ENCODE assay signal across 8 mouse cellular contexts in genomic region chr19:6046294-6047153, GRCm38 (mm10). TPM values are rescaled to one million over a fixed set of nuclear protein-coding genes. Genes with fewer than 3 reads are reported as not detected.
A peak's percentile ranks its signal among the peaks of the same experiment; 100 is the strongest.
DNase-seq lines count a peak whose midpoint lies in the region; ATAC-seq and TF ChIP-seq lines count a peak whose summit lies in the region.

Gene Syvn1 (plus strand): TSS chr19:6046576.

- peaks cover 47% of the 10 kb centered on the region for H3K36me3 ChIP-seq in forebrain, embryonic 10.5 days (replicated peaks)
- peaks cover 36% of the 10 kb centered on the region for H3K36me3 ChIP-seq in heart, embryonic 15.5 days
- peaks cover 34% of the 10 kb centered on the region for H3K36me3 ChIP-seq in liver, embryonic 14.5 days (replicated peaks; ENCODE audit: control insufficient read depth, insufficient read depth, low read depth)
- peaks cover 22% of the 10 kb centered on the region for H3K36me3 ChIP-seq in neural tube, embryonic 11.5 days (ENCODE audit: control insufficient read depth, insufficient read depth, low read length)
- peaks cover 27% of the 10 kb centered on the region for H3K36me3 ChIP-seq in stomach, postnatal 0 days (ENCODE audit: control insufficient read depth, insufficient read depth, low read length)

- peak within 1 kb of the TSS; percentile 84 for H3K9ac ChIP-seq in heart, embryonic 15.5 days
- H3K9ac ChIP-seq in liver, embryonic 14.5 days (replicated peaks) = peak within 1 kb of the TSS; percentile 97
- peak within 1 kb of the TSS; percentile 93 for H3K9ac ChIP-seq in neural tube, embryonic 11.5 days (ENCODE audit: low read length)
- H3K9ac ChIP-seq in stomach, postnatal 0 days (ENCODE audit: low read length) = peak within 1 kb of the TSS; percentile 82

- no peak for TF ChIP-seq CTCF in liver, embryonic 14.5 days (IDR thresholded peaks at IDR 0.05; ENCODE audit: low read depth)
- peak; percentile 22 for TF ChIP-seq CTCF in stomach, postnatal 0 days (IDR thresholded peaks at IDR 0.05; ENCODE audit: low read depth)

- under 1% methylated on average over 65 of the region's 65 CpGs for WGBS in forebrain, embryonic 10.5 days
- WGBS in heart, embryonic 15.5 days = under 1% methylated on average over 65 of the region's 65 CpGs
- under 1% methylated on average over 65 of the region's 65 CpGs for WGBS in liver, embryonic 14.5 days (ENCODE audit: insufficient replicate concordance)
- under 1% methylated on average over 65 of the region's 65 CpGs for WGBS in neural tube, embryonic 11.5 days
- under 1% methylated on average over 65 of the region's 65 CpGs for WGBS in stomach, postnatal 0 days

- H3K4me3 ChIP-seq in forebrain, embryonic 10.5 days = peak within 1 kb of the TSS; percentile 97
- H3K4me3 ChIP-seq in heart, embryonic 15.5 days = peak within 1 kb of the TSS; percentile 93
- peak within 1 kb of the TSS; percentile 90 to 91 for H3K4me3 ChIP-seq in liver, embryonic 14.5 days (ENCODE audit: insufficient read depth in 1 of 2, low read depth in 2 of 2, low read length in 2 of 2)
- H3K4me3 ChIP-seq in neural tube, embryonic 11.5 days (ENCODE audit: low read depth, low read length) = peak within 1 kb of the TSS; percentile 93
- peak within 1 kb of the TSS; percentile 82 for H3K4me3 ChIP-seq in stomach, postnatal 0 days (ENCODE audit: low read depth, low read length)

- H3K9me3 ChIP-seq in forebrain, embryonic 10.5 days = no peaks in the 10 kb centered on the region
- no peaks in the 10 kb centered on the region for H3K9me3 ChIP-seq in heart, embryonic 15.5 days (replicated peaks)
- H3K9me3 ChIP-seq in liver, embryonic 14.5 days (ENCODE audit: control insufficient read depth, low read length) = no peaks in the 10 kb centered on the region
- H3K9me3 ChIP-seq in neural tube, embryonic 11.5 days (ENCODE audit: control insufficient read depth, low read length) = no peaks in the 10 kb centered on the region
- H3K9me3 ChIP-seq in stomach, postnatal 0 days (ENCODE audit: control insufficient read depth, low read length) = no peaks in the 10 kb centered on the region

- peak within 1 kb of the TSS; percentile 99 for H3K27ac ChIP-seq in forebrain, embryonic 10.5 days
- H3K27ac ChIP-seq in heart, embryonic 15.5 days = peak within 1 kb of the TSS; percentile 98
- H3K27ac ChIP-seq in liver, embryonic 14.5 days = peak within 1 kb of the TSS; percentile 96
- H3K27ac ChIP-seq in neural tube, embryonic 11.5 days (ENCODE audit: low read depth, low read length) = peak within 1 kb of the TSS; percentile 98
- H3K27ac ChIP-seq in stomach, postnatal 0 days (replicated peaks) = peak within 1 kb of the TSS; percentile 98

- ATAC-seq in CD4-positive, CD25-positive, alpha-beta regulatory T cell, adult 4 months = peak; percentile 91
- ATAC-seq in heart, embryonic 15.5 days (replicated peaks; ENCODE audit: insufficient number of reproducible peaks, insufficient read depth, low FRiP score, low read depth) = peak; percentile 92
- peak; percentile 92 for ATAC-seq in liver, embryonic 14.5 days (ENCODE audit: insufficient read depth)
- peak; percentile 88 for ATAC-seq in neural tube, embryonic 11.5 days (ENCODE audit: insufficient read depth, low FRiP score, low TSS enrichment)
- peak; percentile 91 for ATAC-seq in stomach, postnatal 0 days (ENCODE audit: low FRiP score, low TSS enrichment)

- H3K27me3 ChIP-seq in forebrain, embryonic 10.5 days (ENCODE audit: poor library complexity, severe bottlenecking) = no peaks in the 10 kb centered on the region
- no peaks in the 10 kb centered on the region for H3K27me3 ChIP-seq in heart, embryonic 15.5 days
- no peaks in the 10 kb centered on the region for H3K27me3 ChIP-seq in liver, embryonic 14.5 days (ENCODE audit: control insufficient read depth, insufficient read depth, low read length)
- no peaks in the 10 kb centered on the region for H3K27me3 ChIP-seq in neural tube, embryonic 11.5 days (ENCODE audit: control insufficient read depth, insufficient read depth, low read length)
- no peaks in the 10 kb centered on the region for H3K27me3 ChIP-seq in stomach, postnatal 0 days (ENCODE audit: control insufficient read depth, insufficient read depth, low read length)

- peak; percentile 87 for DNase-seq in c-Kit-positive CD71-negative TER-119-negative erythroid progenitor cells, embryonic 14.5 days (ENCODE audit: low read depth)
- DNase-seq in forebrain, embryonic 10.5 days (ENCODE audit: extremely low spot score, low spot score) = peak; percentile 91
- peak; percentile 90 to 95 for DNase-seq in kidney, postnatal 25 days
- peak; percentile 93 to 96 (median 95) for DNase-seq in liver, embryonic 14.5 days (ENCODE audit: low read depth in 3 of 3, low spot score in 3 of 3)
- peak; percentile 92 for DNase-seq in neural tube, embryonic 11.5 days (ENCODE audit: low spot score)
- DNase-seq in stomach, postnatal 0 days (ENCODE audit: low spot score) = peak; percentile 92

- H3K4me1 ChIP-seq in forebrain, embryonic 10.5 days = peaks cover 35% of the 10 kb centered on the region
- peaks cover 18% of the 10 kb centered on the region for H3K4me1 ChIP-seq in heart, embryonic 15.5 days (replicated peaks)
- peaks cover 15 to 21% of the 10 kb centered on the region in 2 experiments for H3K4me1 ChIP-seq in liver, embryonic 14.5 days (replicated peaks; ENCODE audit: control insufficient read depth in 2 of 2, insufficient read depth in 2 of 2, low read length in 1 of 2)
- H3K4me1 ChIP-seq in neural tube, embryonic 11.5 days (ENCODE audit: control insufficient read depth, insufficient read depth, low read length) = peaks cover 10% of the 10 kb centered on the region
- 0 out of 2 replicates have a peak, but pooled peaks cover 2% of the 10 kb centered on the region for H3K4me1 ChIP-seq in stomach, postnatal 0 days (replicated peaks; ENCODE audit: control insufficient read depth, insufficient read depth)

- peak; percentile 33; the same call in 1 of the 2 replicates for TF ChIP-seq EP300 in liver, embryonic 14.5 days (IDR thresholded peaks at IDR 0.05; ENCODE audit: low read depth)
- peak; percentile 59 for TF ChIP-seq EP300 in stomach, postnatal 0 days (optimal IDR thresholded peaks at IDR 0.05)

- H3K4me2 ChIP-seq in heart, embryonic 15.5 days = peak within 1 kb of the TSS; percentile 92
- H3K4me2 ChIP-seq in liver, embryonic 14.5 days (ENCODE audit: low read depth) = peak within 1 kb of the TSS; percentile 99
- peak within 1 kb of the TSS; percentile 92 for H3K4me2 ChIP-seq in neural tube, embryonic 11.5 days (ENCODE audit: low read depth)
- H3K4me2 ChIP-seq in stomach, postnatal 0 days (replicated peaks; ENCODE audit: low read depth) = peak within 1 kb of the TSS; percentile 87

RNA-seq across cellular contexts. Expression of gene Syvn1, which starts in this region (rescaled TPM):
- 10 to 100 TPM; 13.4 to 17.1 TPM for polyA plus RNA-seq in CD4-positive, CD25-positive, alpha-beta regulatory T cell, adult 4 months (2017; shearing (Covaris generic))
- polyA plus RNA-seq in forebrain, embryonic 10.5 days (2016; fragmentation: Nextera tagmentation; extraction: Ambion mirVana) = 30.8 and 32.2 TPM in 2 replicates
- 14.5 and 19.2 TPM in 2 replicates for polyA plus RNA-seq in heart, embryonic 15.5 days (2015; fragmentation: Nextera tagmentation; extraction: Ambion mirVana)
- polyA plus RNA-seq in liver, embryonic 14.5 days (2012; rRNA removed) = 11.5 and 13.2 TPM in 2 replicates
- polyA plus RNA-seq in liver, embryonic 14.5 days (2014; fragmentation: Nextera tagmentation; extraction: Ambion mirVana) = 9.7 and 12.6 TPM in 2 replicates
- polyA plus RNA-seq in neural tube, embryonic 11.5 days (2014; fragmentation: Nextera tagmentation; extraction: Ambion mirVana) = 34.4 and 36.7 TPM in 2 replicates
- polyA plus RNA-seq in stomach, postnatal 0 days (2015; fragmentation: Nextera tagmentation; extraction: Ambion mirVana) = 18.5 and 21.1 TPM in 2 replicates

Comparison
In these comparisons a context has a peak if more than half of its experiments do, and no peak if none do; other contexts are left out.
1. Peak in every context shown above with its lines: DNase-seq, ATAC-seq, H3K4me3 ChIP-seq and H3K27ac ChIP-seq.